Mouse (Mus musculus) bone marrow macrophage, adult 2 months (primary cell): ENCODE results near the gene Ccdc86.

Experiments
- CTCF ChIP-seq: IDR thresholded peaks from 2 replicates; pipeline ENCODE4 v1.5.1; 2012; ENCODE audit warnings: low read depth, mild to moderate bottlenecking, low read length, moderate library complexity
- POLR2A ChIP-seq: IDR thresholded peaks from 2 replicates; pipeline ENCODE4 v1.6.1; 2012; ENCODE audit warnings: mild to moderate bottlenecking, low read depth, low read length, borderline replicate concordance

GRCm38 (mm10) chr19:10984551-10984950 is 35.5 kb upstream of the Ccdc86 start:
- TF ChIP-seq CTCF (no peak), POLR2A (no peak)
